Mouse (Mus musculus) neural tube, embryonic 11.5 days (tissue): ENCODE data around the gene Prdm1. TPM values are rescaled to one million over a fixed set of nuclear protein-coding genes. Genes with fewer than 3 reads are reported as not detected.
A peak's percentile ranks its signal among the peaks of the same experiment; 100 is the strongest.

Source experiments
- ATAC-seq: fragments of 200-750 bp; cut with Nextera tagmentation; 2 replicates; pipeline ENCODE4 v1.8.0; 2017; ENCODE audit warnings: moderate number of reproducible peaks, mild to moderate bottlenecking, moderate TSS enrichment, moderate library complexity; ENCODE audit not compliant: insufficient read depth, low FRiP score, low TSS enrichment
- DNase-seq: peaks from one replicate; pipeline ENCODE4 v3.0.0-alpha.2; 2015; ENCODE audit warnings: low spot score
- H3K27ac ChIP-seq: fragments of 300-500 bp; sonication (generic); 2 replicates; pipeline ENCODE4 v1.5.1; 2014; ENCODE audit warnings: low read depth, mild to moderate bottlenecking, low read length
- H3K27me3 ChIP-seq: fragments of 300-500 bp; sonication (generic); 2 replicates; pipeline ENCODE4 v1.6.1; 2014; ENCODE audit warnings: mild to moderate bottlenecking, low read length, mixed read lengths; ENCODE audit not compliant: control insufficient read depth, insufficient read depth
- H3K36me3 ChIP-seq: fragments of 300-500 bp; sonication (generic); 2 replicates; pipeline ENCODE4 v1.6.1; 2014; ENCODE audit warnings: mild to moderate bottlenecking, low read length, moderate library complexity, mixed read lengths; ENCODE audit not compliant: control insufficient read depth, insufficient read depth
- H3K4me1 ChIP-seq: fragments of 300-500 bp; sonication (generic); 2 replicates; pipeline ENCODE4 v1.6.1; 2014; ENCODE audit warnings: low read length, mixed read lengths; ENCODE audit not compliant: control insufficient read depth, insufficient read depth
- H3K4me2 ChIP-seq: fragments of 300-500 bp; sonication (generic); 2 replicates; pipeline ENCODE4 v1.6.1; 2014; ENCODE audit warnings: low read depth, mild to moderate bottlenecking, moderate library complexity
- H3K4me3 ChIP-seq: fragments of 300-500 bp; sonication (generic); 2 replicates; pipeline ENCODE4 v1.5.1; 2014; ENCODE audit warnings: low read depth, low read length
- H3K9ac ChIP-seq: fragments of 300-500 bp; sonication (generic); 2 replicates; pipeline ENCODE4 v1.6.1; 2014; ENCODE audit warnings: mild to moderate bottlenecking, low read length
- H3K9me3 ChIP-seq: fragments of 300-500 bp; sonication (generic); 2 replicates; pipeline ENCODE4 v1.6.1; 2016; ENCODE audit warnings: low read length; ENCODE audit not compliant: control insufficient read depth
- WGBS: fragments of 180-500 bp; shearing (Covaris S2); extraction: QIAGEN DNeasy Blood & Tissue Kit; methylation state at CpG from one replicate; pipeline ENCODE4 v1.1.7; 2014; 5-methylcytosine and 5-hydroxymethylcytosine counted together
- polyA plus RNA-seq: library from polyadenylated mRNA; unstranded; fragments of >200 nt; fragmentation: Nextera tagmentation; extraction: Ambion mirVana; gene quantifications from 2 replicates; pipeline ENCODE4 v1.2.1, GENCODE M21; 2014

Gene Prdm1
- polyA plus RNA-seq, 1 experiment from 2014 or later: 1.5 TPM

DNA sequence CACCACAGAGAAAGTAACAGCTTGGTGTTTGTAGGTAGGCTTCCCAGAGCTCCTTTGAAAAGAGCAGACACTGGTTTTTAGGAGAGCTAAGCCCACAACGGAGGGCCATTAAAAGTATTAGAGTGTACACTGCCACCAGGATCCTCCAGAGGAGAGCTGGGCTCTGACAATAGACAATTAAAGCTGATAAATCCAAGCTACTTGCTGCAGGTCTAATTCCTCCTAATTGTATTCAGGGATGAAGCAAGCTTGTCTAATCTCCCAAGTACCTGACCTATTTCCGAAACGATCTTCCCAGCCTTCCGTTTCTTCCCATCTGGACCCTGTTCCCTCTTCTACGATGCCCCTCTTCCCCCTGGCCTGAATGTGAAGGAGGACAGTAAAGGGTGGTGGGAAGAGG, 63.7 kb downstream of the Prdm1 start:
- Histone ChIP-seq H3K9ac (no peak overlapping the region), H3K27ac (no peak overlapping the region), H3K27me3 (no peaks in the 10 kb centered on the region; the same call in 1 of the 2 replicates), H3K36me3 (no peaks in the 10 kb centered on the region), H3K4me1 (no peaks in the 10 kb centered on the region), H3K4me3 (no peak overlapping the region), H3K4me2 (no peak overlapping the region), H3K9me3 (no peaks in the 10 kb centered on the region)
- WGBS: 82% methylated on average over 5 of the region's 5 CpGs
- ATAC-seq (no peak), DNase-seq (no peak)

DNA sequence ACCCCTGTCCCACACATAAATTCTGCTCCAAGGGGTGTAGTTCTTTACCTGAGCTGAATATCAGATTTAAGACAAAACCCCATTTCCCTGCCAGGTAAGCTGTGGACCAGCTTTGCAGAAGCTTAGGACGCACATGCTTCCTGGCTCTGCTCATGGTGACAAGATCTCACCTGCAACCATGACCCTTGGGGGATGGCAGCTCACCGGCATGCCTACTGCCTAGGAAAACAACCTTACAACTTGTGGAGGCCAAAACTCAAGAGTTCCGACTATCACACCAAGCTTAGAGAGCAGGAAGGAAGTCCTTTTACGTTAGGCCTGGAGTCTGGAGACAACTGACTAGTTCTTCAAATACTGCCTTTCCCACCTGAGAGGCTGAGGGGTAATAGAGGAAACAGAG, 64.4 kb downstream of the Prdm1 start:
- WGBS: 81% methylated on average over 4 of the region's 4 CpGs

DNA sequence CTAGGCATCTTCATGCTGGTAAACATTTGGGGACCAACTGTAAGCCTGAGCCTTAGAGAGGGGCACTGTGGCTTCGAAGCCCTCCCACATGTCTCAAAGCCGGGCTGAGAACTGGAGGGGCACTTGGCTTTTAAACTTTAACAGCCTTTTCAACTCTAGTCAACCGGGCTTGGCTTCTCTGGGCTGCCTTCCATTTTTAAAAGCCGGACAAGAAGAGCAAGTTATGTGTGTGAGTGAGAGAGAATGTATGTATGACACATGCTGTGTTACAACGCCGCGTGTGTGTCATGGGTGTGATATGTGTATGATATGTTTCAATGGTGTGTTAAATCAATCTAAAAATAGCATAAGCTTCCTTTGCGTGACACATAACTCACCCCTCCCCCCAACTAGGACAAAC, 66.0 kb downstream of the Prdm1 start:
- Histone ChIP-seq H3K36me3 (no peaks in the 10 kb centered on the region), H3K4me3 (no peak overlapping the region), H3K27ac (no peak overlapping the region), H3K9ac (no peak overlapping the region), H3K9me3 (no peaks in the 10 kb centered on the region), H3K4me1 (no peaks in the 10 kb centered on the region), H3K4me2 (no peak overlapping the region), H3K27me3 (no peaks in the 10 kb centered on the region; the same call in 1 of the 2 replicates)
- DNase-seq (no peak), ATAC-seq (no peak)
- WGBS: 88% methylated on average over 8 of the region's 8 CpGs

More for the DNA sequence above, 64.4 kb downstream of the Prdm1 start:
- no peaks in the 10 kb centered on the region; the same call in 1 of the 2 replicates for H3K27me3 ChIP-seq
- ATAC-seq (no peak), DNase-seq (no peak)
- H3K9ac ChIP-seq: no peak overlapping the region
- H3K27ac ChIP-seq: no peak overlapping the region
- no peaks in the 10 kb centered on the region for H3K9me3 ChIP-seq
- no peaks in the 10 kb centered on the region for H3K4me1 ChIP-seq
- H3K4me2 ChIP-seq: no peak overlapping the region
- H3K4me3 ChIP-seq: no peak overlapping the region
- H3K36me3 ChIP-seq: no peaks in the 10 kb centered on the region

DNA sequence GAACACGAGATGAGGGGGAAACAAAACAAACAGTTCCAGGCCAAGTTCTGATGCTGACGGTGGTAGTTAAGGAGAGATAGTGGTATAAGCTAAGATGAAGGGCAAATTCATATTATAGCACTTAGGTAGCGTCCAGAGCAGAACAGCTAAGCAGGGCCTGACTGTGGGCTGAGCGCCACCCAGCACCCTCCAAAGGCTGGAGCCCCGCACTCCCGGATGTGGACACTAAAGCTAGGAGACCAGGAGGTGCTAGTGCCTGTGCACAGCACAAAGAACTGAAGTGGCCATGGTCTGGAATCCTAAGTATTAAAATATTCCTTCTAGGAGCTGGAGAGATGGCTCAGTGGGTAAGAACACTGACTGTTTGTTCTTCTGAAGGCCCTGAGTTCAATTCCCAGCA, 67.2 kb downstream of the Prdm1 start:
- H3K27me3 ChIP-seq: peaks cover 3% of the 10 kb centered on the region; the same call in 1 of the 2 replicates
- DNase-seq: no peak
- ATAC-seq: no peak
- H3K4me2 ChIP-seq: no peak overlapping the region
- no peak overlapping the region for H3K27ac ChIP-seq
- no peak overlapping the region for H3K4me3 ChIP-seq
- no peaks in the 10 kb centered on the region for H3K36me3 ChIP-seq
- H3K9ac ChIP-seq: no peak overlapping the region
- no peaks in the 10 kb centered on the region for H3K4me1 ChIP-seq
- 90% methylated on average over 6 of the region's 6 CpGs for WGBS
- H3K9me3 ChIP-seq: no peaks in the 10 kb centered on the region

DNA sequence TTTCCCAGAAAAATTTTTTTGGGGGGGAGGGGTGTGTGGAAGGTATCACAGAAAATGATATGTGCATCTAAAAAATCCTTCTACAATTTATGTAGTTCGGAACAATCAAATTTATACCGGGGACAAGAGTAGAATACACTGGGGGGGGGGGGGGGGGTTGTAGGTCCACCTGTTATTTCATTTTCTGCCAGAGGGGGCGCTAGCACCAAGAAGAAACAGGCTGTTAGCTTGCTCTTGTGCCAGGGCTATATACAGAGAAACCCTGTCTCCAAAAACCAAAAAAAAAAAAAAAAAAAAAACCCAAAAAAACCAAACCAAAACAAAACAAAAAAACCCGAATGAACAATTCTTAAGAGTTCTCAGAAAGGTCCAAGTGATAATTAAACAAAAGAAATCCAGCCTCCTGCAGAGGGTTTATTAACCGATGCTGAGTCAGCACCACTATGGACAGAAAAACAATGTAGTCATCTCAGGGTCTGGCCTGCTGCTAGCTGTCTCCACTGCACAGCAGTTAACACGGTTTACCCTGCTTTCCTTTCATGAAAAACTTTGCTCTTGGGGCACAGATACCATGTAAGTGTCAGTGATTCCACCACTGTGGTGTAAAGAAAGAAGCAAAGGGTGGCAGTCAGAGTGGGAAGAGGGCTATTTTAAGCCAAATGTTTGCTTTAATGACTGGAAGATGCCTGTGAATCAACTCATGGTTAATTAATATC, 68.0 kb downstream of the Prdm1 start:
- ATAC-seq (no peak), DNase-seq (peak; percentile 44)
- H3K4me3 ChIP-seq: no peak overlapping the region
- no peaks in the 10 kb centered on the region for H3K36me3 ChIP-seq
- peaks cover 3% of the 10 kb centered on the region; the same call in 1 of the 2 replicates for H3K27me3 ChIP-seq
- no peak overlapping the region for H3K9ac ChIP-seq
- no peak overlapping the region for H3K27ac ChIP-seq
- H3K9me3 ChIP-seq: no peaks in the 10 kb centered on the region
- WGBS: 17% methylated on average over 6 of the region's 6 CpGs
- H3K4me2 ChIP-seq: no peak overlapping the region; the same call in 1 of the 2 replicates
- no peaks in the 10 kb centered on the region for H3K4me1 ChIP-seq

DNA sequence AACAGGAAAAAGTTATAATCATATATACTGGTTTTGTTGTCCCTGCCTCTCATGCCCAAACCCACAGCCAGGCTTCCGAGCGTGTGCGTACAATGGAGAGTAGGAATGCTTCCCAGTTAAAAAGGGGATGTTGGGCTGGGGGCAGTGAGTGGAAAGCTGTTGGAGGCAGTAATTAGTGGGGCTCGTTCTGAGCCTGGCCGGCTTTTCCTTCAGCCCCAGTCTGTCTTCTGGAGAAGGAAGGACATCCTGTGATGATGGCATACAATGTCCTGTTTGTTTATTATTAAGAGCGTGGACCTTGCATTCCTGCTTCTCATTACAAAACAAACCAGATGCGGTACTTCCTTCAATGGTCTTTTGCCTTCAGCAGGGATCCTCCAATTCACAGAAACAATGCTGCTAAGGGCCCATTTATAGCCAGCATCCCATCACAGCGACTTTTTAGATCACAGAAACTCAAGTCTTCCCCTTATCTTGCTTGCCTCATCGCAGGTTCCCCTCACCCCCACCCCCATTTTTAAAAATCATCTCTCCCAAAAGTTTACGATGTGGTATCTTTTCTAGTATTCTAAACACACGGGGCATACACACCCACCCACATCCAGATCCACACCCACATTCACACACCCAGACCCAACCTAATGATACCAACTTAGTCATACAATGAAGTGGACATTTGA, 68.8 kb downstream of the Prdm1 start:
- Histone ChIP-seq H3K4me3 (peak overlapping the region; percentile 51; the same call in 1 of the 2 replicates), H3K9me3 (no peaks in the 10 kb centered on the region), H3K4me1 (no peaks in the 10 kb centered on the region), H3K4me2 (peak overlapping the region; percentile 85), H3K36me3 (no peaks in the 10 kb centered on the region), H3K27me3 (peaks cover 3% of the 10 kb centered on the region; the same call in 1 of the 2 replicates), H3K9ac (no peak overlapping the region), H3K27ac (no peak overlapping the region)
- WGBS: 8% methylated on average over 11 of the region's 11 CpGs
- no peak for ATAC-seq
- DNase-seq: no peak

DNA sequence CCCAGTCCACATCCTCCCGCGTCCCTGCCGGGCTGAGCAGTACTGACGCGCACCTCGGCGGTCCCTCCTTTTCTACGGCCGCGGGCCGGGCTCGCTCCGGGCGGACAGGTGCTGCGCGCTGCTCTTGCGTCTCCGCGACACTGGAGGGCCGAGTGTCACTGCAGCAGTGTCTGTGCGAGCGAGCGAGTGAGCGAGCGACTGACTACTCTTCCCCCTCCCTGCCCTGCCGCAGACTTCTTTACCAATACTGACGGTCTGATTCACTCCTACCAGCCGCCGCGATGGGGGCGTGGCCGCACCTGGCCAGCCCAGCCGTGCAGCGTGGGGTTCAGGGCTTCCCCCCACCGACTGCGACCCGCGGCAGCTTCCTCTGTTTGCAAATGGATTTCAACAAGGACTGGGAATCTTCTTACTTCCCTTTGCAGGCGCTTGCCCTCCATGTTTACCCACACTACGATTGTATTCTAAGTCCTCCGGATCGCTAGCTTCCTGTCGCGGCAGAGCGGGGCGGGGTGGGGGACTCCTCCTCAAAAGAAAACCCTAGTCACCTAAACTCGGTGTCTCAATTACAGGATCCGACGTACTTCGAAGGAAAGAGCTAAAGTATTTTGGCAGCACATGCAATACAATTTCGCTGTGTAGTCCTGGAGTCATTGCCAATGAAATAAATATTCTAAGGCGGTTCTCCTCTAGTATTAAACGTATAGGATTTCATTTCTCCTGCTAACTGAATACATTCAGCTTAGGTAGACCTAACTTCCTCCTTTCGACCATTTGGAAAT, 69.6 kb downstream of the Prdm1 start:
- peaks cover 3% of the 10 kb centered on the region; the same call in 1 of the 2 replicates for H3K27me3 ChIP-seq

DNA sequence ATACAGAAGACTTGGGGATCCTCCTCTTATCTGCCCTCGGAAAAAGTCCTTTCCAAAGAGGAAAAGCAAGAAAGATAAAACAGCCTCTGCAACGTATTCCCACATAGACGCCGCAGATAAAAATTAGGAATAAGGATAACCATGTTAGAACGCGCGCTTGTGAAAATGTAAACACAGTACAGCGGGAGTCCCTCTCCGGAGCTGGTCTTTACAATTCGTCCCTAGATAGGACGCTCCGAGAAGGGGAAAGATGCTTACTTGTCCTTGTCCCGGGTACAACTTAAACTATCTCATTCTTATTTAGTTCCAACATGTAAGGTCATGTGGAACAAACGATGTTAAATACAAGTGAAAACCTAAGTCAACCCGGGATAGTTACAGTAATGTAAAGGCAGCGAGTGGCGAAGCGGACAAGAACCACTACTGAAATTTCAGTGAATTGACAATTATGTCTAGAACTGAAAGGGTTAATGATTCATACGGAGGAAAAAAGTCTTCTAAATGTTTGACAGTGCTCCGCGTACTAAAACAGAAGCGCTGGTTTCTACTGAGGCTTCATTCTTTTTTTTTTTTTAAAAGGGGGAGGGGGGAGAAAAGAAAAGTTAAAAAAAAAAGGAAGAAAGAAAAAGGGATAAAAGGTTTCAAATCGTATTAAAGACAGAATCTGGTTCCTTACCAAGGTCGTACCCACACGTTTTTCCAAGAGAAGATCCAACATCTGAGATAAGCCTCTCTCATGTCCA, 70.3 kb downstream of the Prdm1 start:
- DNase-seq: peak; percentile 19
- WGBS: 1% methylated on average over 25 of the region's 25 CpGs
- H3K27ac ChIP-seq: no peak overlapping the region
- peak overlapping the region; percentile 85 for H3K4me2 ChIP-seq
- no peaks in the 10 kb centered on the region for H3K4me1 ChIP-seq
- no peak overlapping the region for H3K9ac ChIP-seq
- no peaks in the 10 kb centered on the region for H3K9me3 ChIP-seq
- H3K36me3 ChIP-seq: no peaks in the 10 kb centered on the region
- no peak for ATAC-seq
- peak overlapping the region; percentile 51 for H3K4me3 ChIP-seq
- peaks cover 3% of the 10 kb centered on the region; the same call in 1 of the 2 replicates for H3K27me3 ChIP-seq

More for the DNA sequence above, 69.6 kb downstream of the Prdm1 start:
- under 1% methylated on average over 54 of the region's 54 CpGs for WGBS
- Histone ChIP-seq H3K9me3 (no peaks in the 10 kb centered on the region), H3K9ac (peak overlapping the region; percentile 41), H3K36me3 (no peaks in the 10 kb centered on the region), H3K4me1 (no peaks in the 10 kb centered on the region), H3K27ac (no peak overlapping the region), H3K4me2 (peak overlapping the region; percentile 85), H3K4me3 (peak overlapping the region; percentile 51)
- peak; percentile 86 for ATAC-seq
- DNase-seq: peak; percentile 77
